Comparison of ENCODE assay signal across 10 mouse cellular contexts in the genomic region with DNA sequence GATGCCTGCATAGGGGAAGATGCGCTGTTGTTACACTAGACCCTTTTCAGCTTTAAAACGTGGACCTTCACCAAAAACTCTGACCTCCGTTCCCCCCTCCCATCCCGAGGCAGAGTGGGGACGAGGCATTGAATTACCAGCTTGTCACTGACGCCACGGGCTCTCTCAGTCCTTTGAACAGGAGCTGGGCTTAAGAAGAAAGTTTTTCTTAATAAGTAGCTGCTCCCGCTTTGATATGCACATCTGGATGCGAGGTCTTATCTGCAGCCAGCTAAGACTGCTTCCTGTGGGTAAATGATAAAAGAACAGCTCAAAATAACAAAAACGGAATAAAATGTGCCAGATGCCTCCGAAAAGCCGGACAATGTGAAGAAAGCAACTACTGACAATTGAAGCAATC.
DNase-seq lines count a peak whose midpoint lies in the region; ATAC-seq and TF ChIP-seq lines count a peak whose summit lies in the region.
"Had no signal": no experiment of that assay in that cellular context is flagged by ENCODE, and none has a peak within 500 bp of the region (broad histone marks: within the 10 kb centered on the region; RNA-seq: fewer than 3 reads in every experiment).

No protein-coding gene starts in this region.

- no peak for DNase-seq in intestine, embryonic 14.5 days (ENCODE audit: low spot score)
- peak; percentile 74 for DNase-seq in embryo, embryonic 9.5 days (ENCODE audit: extremely low spot score)
- peak; percentile 39 for DNase-seq in liver, embryonic 11.5 days (ENCODE audit: low spot score)
- peak; percentile 21 for DNase-seq in thymus, postnatal 14 days
- no peak for DNase-seq in adrenal gland, postnatal 10 days
- DNase-seq: adrenal gland, adult 8-10 months; cerebellum, postnatal 25 days had no signal

- H3K36me3 ChIP-seq in intestine, embryonic 14.5 days (ENCODE audit: control insufficient read depth, insufficient read depth, low read length) = no peaks in the 10 kb centered on the region
- H3K36me3 ChIP-seq in intestine, postnatal 0 days (ENCODE audit: control insufficient read depth, insufficient read depth) = no peaks in the 10 kb centered on the region
- no peaks in the 10 kb centered on the region for H3K36me3 ChIP-seq in liver, embryonic 11.5 days (ENCODE audit: control insufficient read depth, insufficient read depth, low read length)
- no peaks in the 10 kb centered on the region for H3K36me3 ChIP-seq in kidney, embryonic 16.5 days (ENCODE audit: insufficient read depth, low read length)

- WGBS in intestine, embryonic 14.5 days = 19% methylated on average over 12 of the region's 12 CpGs
- WGBS in intestine, postnatal 0 days = 33% methylated on average over 12 of the region's 12 CpGs
- WGBS in liver, embryonic 11.5 days = 7% methylated on average over 12 of the region's 12 CpGs
- WGBS in kidney, embryonic 16.5 days = 8% methylated on average over 12 of the region's 12 CpGs

- no peak overlapping the region for H3K4me3 ChIP-seq in intestine, embryonic 14.5 days (ENCODE audit: low read depth, low read length)
- no peak overlapping the region for H3K4me3 ChIP-seq in intestine, postnatal 0 days (ENCODE audit: low read depth, low read length)
- no peak overlapping the region for H3K4me3 ChIP-seq in liver, embryonic 11.5 days (ENCODE audit: low read depth, low read length)
- no peak overlapping the region for H3K4me3 ChIP-seq in kidney, embryonic 16.5 days (ENCODE audit: low read length)

- H3K4me1 ChIP-seq in intestine, embryonic 14.5 days (replicated peaks; ENCODE audit: control insufficient read depth, insufficient read depth, low read length) = peaks cover 26% of the 10 kb centered on the region
- no peaks in the 10 kb centered on the region for H3K4me1 ChIP-seq in intestine, postnatal 0 days (replicated peaks; ENCODE audit: control insufficient read depth, insufficient read depth, low read length)
- peaks cover 16% of the 10 kb centered on the region for H3K4me1 ChIP-seq in liver, embryonic 11.5 days (replicated peaks; ENCODE audit: control insufficient read depth, insufficient read depth, low read length)
- H3K4me1 ChIP-seq in kidney, embryonic 16.5 days (ENCODE audit: insufficient read depth, low read length) = peaks cover 17% of the 10 kb centered on the region

- H3K9me3 ChIP-seq in intestine, embryonic 14.5 days (ENCODE audit: control insufficient read depth, low read length) = no peaks in the 10 kb centered on the region
- H3K9me3 ChIP-seq in intestine, postnatal 0 days (ENCODE audit: control insufficient read depth) = no peaks in the 10 kb centered on the region
- no peaks in the 10 kb centered on the region for H3K9me3 ChIP-seq in liver, embryonic 11.5 days (ENCODE audit: control insufficient read depth, low read length)
- peaks cover 6% of the 10 kb centered on the region; the same call in 1 of the 2 replicates for H3K9me3 ChIP-seq in kidney, embryonic 16.5 days (ENCODE audit: low read length)

- TF ChIP-seq CTCF in intestine, postnatal 0 days (IDR thresholded peaks at IDR 0.05; ENCODE audit: low read depth) = no peak

- peaks cover 16% of the 10 kb centered on the region for H3K27me3 ChIP-seq in intestine, embryonic 14.5 days (replicated peaks; ENCODE audit: control insufficient read depth, insufficient read depth, low read length)
- H3K27me3 ChIP-seq in intestine, postnatal 0 days (replicated peaks; ENCODE audit: control insufficient read depth, insufficient read depth, low read length) = peaks cover 55% of the 10 kb centered on the region; the same call in 1 of the 2 replicates
- peaks cover 32% of the 10 kb centered on the region for H3K27me3 ChIP-seq in liver, embryonic 11.5 days (replicated peaks; ENCODE audit: control insufficient read depth, insufficient read depth, low read length)
- H3K27me3 ChIP-seq in kidney, embryonic 16.5 days (ENCODE audit: insufficient read depth, low read length) = peaks cover 69% of the 10 kb centered on the region

- no peak overlapping the region for H3K27ac ChIP-seq in intestine, embryonic 14.5 days (ENCODE audit: low read depth)
- no peak overlapping the region for H3K27ac ChIP-seq in intestine, postnatal 0 days (ENCODE audit: low read depth, low read length)
- H3K27ac ChIP-seq in liver, embryonic 11.5 days (ENCODE audit: low read depth, low read length) = no peak overlapping the region
- H3K27ac ChIP-seq in kidney, embryonic 16.5 days (ENCODE audit: low read length) = no peak overlapping the region

- 0 out of 2 replicates have a peak overlapping the region, but pooled peaks have one; percentile 1 for H3K4me2 ChIP-seq in intestine, embryonic 14.5 days (ENCODE audit: low read length)
- no peak overlapping the region for H3K4me2 ChIP-seq in intestine, postnatal 0 days (replicated peaks; ENCODE audit: low read depth)
- peak overlapping the region; percentile 54 for H3K4me2 ChIP-seq in liver, embryonic 11.5 days
- H3K4me2 ChIP-seq in kidney, embryonic 16.5 days (replicated peaks; ENCODE audit: low read depth, low read length) = no peak overlapping the region

- no peak overlapping the region for H3K9ac ChIP-seq in intestine, embryonic 14.5 days (ENCODE audit: low read length)
- no peak overlapping the region for H3K9ac ChIP-seq in intestine, postnatal 0 days (ENCODE audit: low read depth, low read length)
- no peak overlapping the region for H3K9ac ChIP-seq in liver, embryonic 11.5 days (ENCODE audit: low read depth, low read length)
- no peak overlapping the region for H3K9ac ChIP-seq in kidney, embryonic 16.5 days (replicated peaks; ENCODE audit: low read length)

- no peak for ATAC-seq in intestine, embryonic 14.5 days (replicated peaks; ENCODE audit: low FRiP score, low TSS enrichment, low read depth)
- ATAC-seq in intestine, postnatal 0 days = no peak
- 0 out of 2 replicates have a peak, but pooled peaks have one; percentile 45 for ATAC-seq in liver, embryonic 11.5 days (replicated peaks; ENCODE audit: low FRiP score)
- ATAC-seq in kidney, embryonic 16.5 days (ENCODE audit: low FRiP score, low TSS enrichment) = no peak
- ATAC-seq: intestine, embryonic 16.5 days had no signal

Comparison
In these comparisons a context has a peak if more than half of its experiments do, and no peak if none do; other contexts are left out.
1. H3K4me2 ChIP-seq: peak in intestine, embryonic 14.5 days (single experiment) and liver, embryonic 11.5 days (single experiment); none in intestine, postnatal 0 days (single experiment) and kidney, embryonic 16.5 days (single experiment).
2. DNase-seq: peak in embryo, embryonic 9.5 days (single experiment), liver, embryonic 11.5 days (single experiment) and thymus, postnatal 14 days (single experiment); none in intestine, embryonic 14.5 days (single experiment) and adrenal gland, postnatal 10 days (single experiment).